Mouse (Mus musculus) forebrain, postnatal 0 days (tissue): Measurements from ENCODE around the gene Kcnq4. TPM values are rescaled to one million over a fixed set of nuclear protein-coding genes. Genes with fewer than 3 reads are reported as not detected.

Source experiments
- ATAC-seq: fragments of 200-750 bp; cut with Nextera tagmentation; 2 replicates; pipeline ENCODE4 v1.8.0; 2017; ENCODE audit warnings: mild to moderate bottlenecking, moderate library complexity
- DNase-seq: peaks from one replicate; pipeline ENCODE4 v3.0.0-alpha.2; 2015
- H3K27ac ChIP-seq: fragments of 300-500 bp; sonication (generic); 2 replicates; pipeline ENCODE4 v1.5.1; 2014; ENCODE audit warnings: low read depth, mild to moderate bottlenecking, antibody characterized with exemption, low read length, moderate library complexity, mixed read lengths
- H3K27me3 ChIP-seq: fragments of 300-500 bp; sonication (generic); 2 replicates; pipeline ENCODE4 v1.6.1; 2014; ENCODE audit warnings: mild to moderate bottlenecking, low read length, mixed read lengths; ENCODE audit not compliant: insufficient read depth
- H3K36me3 ChIP-seq: fragments of 300-500 bp; sonication (generic); 2 replicates; pipeline ENCODE4 v1.6.1; 2014; ENCODE audit warnings: mild to moderate bottlenecking, moderate library complexity; ENCODE audit not compliant: insufficient read depth
- H3K4me1 ChIP-seq: fragments of 300-500 bp; sonication (generic); 2 replicates; pipeline ENCODE4 v1.6.1; 2014; ENCODE audit warnings: antibody characterized with exemption; ENCODE audit not compliant: insufficient read depth
- H3K4me2 ChIP-seq: fragments of 300-500 bp; sonication (generic); 2 replicates; pipeline ENCODE4 v1.6.1; 2014; ENCODE audit warnings: low read depth, mild to moderate bottlenecking, moderate library complexity
- H3K4me3 ChIP-seq: fragments of 300-500 bp; sonication (generic); 2 replicates; pipeline ENCODE4 v1.5.1; 2014; ENCODE audit warnings: low read depth, low read length, mixed read lengths
- H3K9ac ChIP-seq: fragments of 300-500 bp; sonication (generic); 2 replicates; pipeline ENCODE4 v1.6.1; 2014; ENCODE audit warnings: mild to moderate bottlenecking
- H3K9me3 ChIP-seq: fragments of 300-500 bp; sonication (generic); 2 replicates; pipeline ENCODE4 v1.6.1; 2016; ENCODE audit warnings: low read length
- CTCF ChIP-seq: sonication (generic); IDR thresholded peaks from 2 replicates; pipeline ENCODE4 v1.5.1; 2016; ENCODE audit warnings: antibody characterized with exemption, control low read depth, low read depth
- WGBS: fragments of 180-500 bp; shearing (Covaris S2); extraction: QIAGEN DNeasy Blood & Tissue Kit; methylation state at CpG from one replicate; pipeline ENCODE4 v1.1.7; 2014; 5-methylcytosine and 5-hydroxymethylcytosine counted together
- polyA plus RNA-seq: library from polyadenylated mRNA; unstranded; fragments of >200 nt; fragmentation: Nextera tagmentation; extraction: Ambion mirVana; gene quantifications from 2 replicates; pipeline ENCODE4 v1.2.1, GENCODE M21; 2015
- total RNA-seq: library from RNA; depleted of rRNA; stranded (reverse); fragments of >200 nt; gene quantifications from 2 replicates; pipeline ENCODE4 v1.2.3, GENCODE M21; 2014

Gene Kcnq4
- total and polyA plus RNA-seq, 2 experiments from 2014 or later, result 7.1 to 11.9 TPM

GRCm38 (mm10) chr4:120713856-120714497 lies 34.4 kb downstream of the Kcnq4 start:
- DNase-seq (no peak), ATAC-seq (peak; percentile 46)

GRCm38 (mm10) chr4:120713021-120713420 lies 35.4 kb downstream of the Kcnq4 start:
- Histone ChIP-seq H3K9ac (no peak overlapping the region), H3K27me3 (no peaks in the 10 kb centered on the region), H3K4me3 (no peak overlapping the region), H3K4me1 (peaks cover 11% of the 10 kb centered on the region; the same call in 1 of the 2 replicates), H3K4me2 (no peak overlapping the region), H3K9me3 (no peaks in the 10 kb centered on the region), H3K36me3 (no peaks in the 10 kb centered on the region), H3K27ac (no peak overlapping the region)
- TF ChIP-seq CTCF, result no peak
- DNase-seq (no peak), ATAC-seq (no peak)
- 87% methylated on average over 6 of the region's 6 CpGs for WGBS

More at GRCm38 (mm10) chr4:120713856-120714497, 34.4 kb downstream of the Kcnq4 start:
- H3K36me3 ChIP-seq, result no peaks in the 10 kb centered on the region
- no peaks in the 10 kb centered on the region for H3K27me3 ChIP-seq
- 65% methylated on average over 6 of the region's 6 CpGs for WGBS
- peaks cover 11% of the 10 kb centered on the region; the same call in 1 of the 2 replicates for H3K4me1 ChIP-seq
- 0 out of 2 replicates have a peak overlapping the region, but pooled peaks have one; percentile 15 for H3K27ac ChIP-seq
- no peak overlapping the region for H3K4me2 ChIP-seq
- no peaks in the 10 kb centered on the region for H3K9me3 ChIP-seq
- H3K9ac ChIP-seq, result no peak overlapping the region
- TF ChIP-seq CTCF, result no peak
- no peak overlapping the region for H3K4me3 ChIP-seq

GRCm38 (mm10) chr4:120712236-120712635 lies 36.2 kb downstream of the Kcnq4 start:
- H3K4me1 ChIP-seq, result peaks cover 11% of the 10 kb centered on the region; the same call in 1 of the 2 replicates
- no peak for DNase-seq
- no peak for ATAC-seq
- TF ChIP-seq CTCF, result no peak
- 73% methylated on average over 12 of the region's 12 CpGs for WGBS
- H3K27me3 ChIP-seq, result no peaks in the 10 kb centered on the region
- no peak overlapping the region for H3K9ac ChIP-seq
- no peak overlapping the region for H3K4me3 ChIP-seq
- H3K9me3 ChIP-seq, result no peaks in the 10 kb centered on the region
- no peak overlapping the region for H3K4me2 ChIP-seq
- no peaks in the 10 kb centered on the region for H3K36me3 ChIP-seq
- no peak overlapping the region for H3K27ac ChIP-seq

GRCm38 (mm10) chr4:120702511-120702910 lies 45.9 kb downstream of the Kcnq4 start:
- ATAC-seq, result no peak
- Histone ChIP-seq H3K9me3 (no peaks in the 10 kb centered on the region), H3K9ac (no peak overlapping the region), H3K4me3 (no peak overlapping the region), H3K27me3 (peaks cover 10% of the 10 kb centered on the region), H3K4me1 (no peaks in the 10 kb centered on the region), H3K4me2 (no peak overlapping the region), H3K27ac (no peak overlapping the region), H3K36me3 (peaks cover 5% of the 10 kb centered on the region)
- no peak for DNase-seq
- no peak for TF ChIP-seq CTCF
- 83% methylated on average over 2 of the region's 2 CpGs for WGBS

GRCm38 (mm10) chr4:120702056-120702455 lies 46.4 kb downstream of the Kcnq4 start:
- H3K9ac ChIP-seq, result no peak overlapping the region
- no peak overlapping the region for H3K4me2 ChIP-seq
- H3K27ac ChIP-seq, result no peak overlapping the region
- peaks cover 10% of the 10 kb centered on the region for H3K27me3 ChIP-seq
- TF ChIP-seq CTCF, result no peak
- H3K9me3 ChIP-seq, result no peaks in the 10 kb centered on the region
- ATAC-seq, result no peak; the same call in 1 of the 2 replicates
- peak; percentile 7 for DNase-seq
- no peaks in the 10 kb centered on the region for H3K4me1 ChIP-seq
- H3K4me3 ChIP-seq, result no peak overlapping the region
- peaks cover 5% of the 10 kb centered on the region for H3K36me3 ChIP-seq
- 66% methylated on average over 8 of the region's 8 CpGs for WGBS

GRCm38 (mm10) chr4:120701180-120701579 lies 47.2 kb downstream of the Kcnq4 start:
- peaks cover 5% of the 10 kb centered on the region for H3K36me3 ChIP-seq
- no peak for DNase-seq
- H3K27ac ChIP-seq, result no peak overlapping the region
- peaks cover 10% of the 10 kb centered on the region for H3K27me3 ChIP-seq
- H3K9ac ChIP-seq, result no peak overlapping the region
- no peak for ATAC-seq
- 64% methylated on average over 3 of the region's 3 CpGs for WGBS
- H3K4me3 ChIP-seq, result no peak overlapping the region
- TF ChIP-seq CTCF, result no peak
- no peaks in the 10 kb centered on the region for H3K4me1 ChIP-seq
- H3K4me2 ChIP-seq, result no peak overlapping the region
- H3K9me3 ChIP-seq, result no peaks in the 10 kb centered on the region

- ATAC-seq (no peak), DNase-seq (no peak)
- Histone ChIP-seq H3K27me3 (peaks cover 10% of the 10 kb centered on the region), H3K9ac (no peak overlapping the region), H3K36me3 (peaks cover 2% of the 10 kb centered on the region), H3K4me2 (0 out of 2 replicates have a peak overlapping the region, but pooled peaks have one; percentile 2), H3K4me1 (no peaks in the 10 kb centered on the region), H3K27ac (no peak overlapping the region), H3K4me3 (no peak overlapping the region), H3K9me3 (no peaks in the 10 kb centered on the region)
- 19% methylated on average over 35 of the region's 35 CpGs for WGBS
- no peak for TF ChIP-seq CTCF
Observed at GRCm38 (mm10) chr4:120697799-120698484, 50.5 kb downstream of the Kcnq4 start.
